Mouse (Mus musculus): ENCODE measurements around the gene Mrtfa. TPM values are rescaled to one million over a fixed set of nuclear protein-coding genes. Genes with fewer than 3 reads are reported as not detected.
A peak's percentile ranks its signal among the peaks of the same experiment; 100 is the strongest.

The Mrtfa gene
- polyA plus RNA-seq, 1 experiment = 18.4 TPM

- no peaks in the 10 kb centered on the region for H3K9me3 ChIP-seq (replicated peaks; ENCODE audit: control insufficient read depth, insufficient read depth, low read length, poor library complexity, severe bottlenecking)
- no peak overlapping the region for H3K4me3 ChIP-seq (ENCODE audit: low read depth, low read length)
- no peaks in the 10 kb centered on the region for H3K4me1 ChIP-seq (ENCODE audit: control insufficient read depth, insufficient read depth, low read length)
- no peaks in the 10 kb centered on the region for H3K36me3 ChIP-seq (ENCODE audit: control insufficient read depth, insufficient read depth, low read length, poor library complexity, severe bottlenecking)
- TF ChIP-seq CTCF (IDR thresholded peaks at IDR 0.05; ENCODE audit: low read depth, low read length) (no peak), EP300 (IDR thresholded peaks at IDR 0.05; ENCODE audit: insufficient read depth, low read depth, low read length) (no peak), POLR2A (IDR thresholded peaks at IDR 0.05; ENCODE audit: insufficient read depth, low read length) (no peak)
- H3K27me3 ChIP-seq (ENCODE audit: control insufficient read depth, insufficient read depth, low read length, poor library complexity, severe bottlenecking) = no peaks in the 10 kb centered on the region
- H3K9ac ChIP-seq (ENCODE audit: low read depth, poor library complexity, severe bottlenecking) = no peak overlapping the region
- no peak overlapping the region for H3K27ac ChIP-seq (ENCODE audit: insufficient read depth, low read length)
Measured at GRCm38 (mm10) chr15:81074543-81074942, 116.0 kb downstream of the Mrtfa start.

- H3K9me3 ChIP-seq (replicated peaks; ENCODE audit: control insufficient read depth, insufficient read depth, low read length, poor library complexity, severe bottlenecking) = no peaks in the 10 kb centered on the region
- no peak overlapping the region for H3K4me3 ChIP-seq (ENCODE audit: low read depth, low read length)
- H3K9ac ChIP-seq (ENCODE audit: low read depth, poor library complexity, severe bottlenecking) = no peak overlapping the region
- H3K27me3 ChIP-seq (ENCODE audit: control insufficient read depth, insufficient read depth, low read length, poor library complexity, severe bottlenecking) = no peaks in the 10 kb centered on the region
- no peaks in the 10 kb centered on the region for H3K36me3 ChIP-seq (ENCODE audit: control insufficient read depth, insufficient read depth, low read length, poor library complexity, severe bottlenecking)
- H3K27ac ChIP-seq (ENCODE audit: insufficient read depth, low read length) = no peak overlapping the region
- H3K4me1 ChIP-seq (ENCODE audit: control insufficient read depth, insufficient read depth, low read length) = no peaks in the 10 kb centered on the region
- TF ChIP-seq CTCF (IDR thresholded peaks at IDR 0.05; ENCODE audit: low read depth, low read length) (no peak), EP300 (IDR thresholded peaks at IDR 0.05; ENCODE audit: insufficient read depth, low read depth, low read length) (no peak), POLR2A (IDR thresholded peaks at IDR 0.05; ENCODE audit: insufficient read depth, low read length) (no peak)
Measured at GRCm38 (mm10) chr15:81073751-81074150, 116.8 kb downstream of the Mrtfa start.

GRCm38 (mm10) chr15:81072748-81073147, 117.8 kb downstream of the Mrtfa start:
- no peak overlapping the region for H3K9ac ChIP-seq (ENCODE audit: low read depth, poor library complexity, severe bottlenecking)
- no peaks in the 10 kb centered on the region for H3K36me3 ChIP-seq (ENCODE audit: control insufficient read depth, insufficient read depth, low read length, poor library complexity, severe bottlenecking)
- H3K4me3 ChIP-seq (ENCODE audit: low read depth, low read length) = no peak overlapping the region
- H3K4me1 ChIP-seq (ENCODE audit: control insufficient read depth, insufficient read depth, low read length) = no peaks in the 10 kb centered on the region
- no peaks in the 10 kb centered on the region for H3K9me3 ChIP-seq (replicated peaks; ENCODE audit: control insufficient read depth, insufficient read depth, low read length, poor library complexity, severe bottlenecking)
- H3K27ac ChIP-seq (ENCODE audit: insufficient read depth, low read length) = no peak overlapping the region
- no peaks in the 10 kb centered on the region for H3K27me3 ChIP-seq (ENCODE audit: control insufficient read depth, insufficient read depth, low read length, poor library complexity, severe bottlenecking)
- TF ChIP-seq CTCF (IDR thresholded peaks at IDR 0.05; ENCODE audit: low read depth, low read length) = peak; percentile 38
- TF ChIP-seq EP300 (IDR thresholded peaks at IDR 0.05; ENCODE audit: insufficient read depth, low read depth, low read length) = no peak

- H3K27me3 ChIP-seq (ENCODE audit: control insufficient read depth, insufficient read depth, low read length, poor library complexity, severe bottlenecking) = no peaks in the 10 kb centered on the region
- TF ChIP-seq POLR2A (IDR thresholded peaks at IDR 0.05; ENCODE audit: insufficient read depth, low read length) (no peak), EP300 (IDR thresholded peaks at IDR 0.05; ENCODE audit: insufficient read depth, low read depth, low read length) (no peak), CTCF (IDR thresholded peaks at IDR 0.05; ENCODE audit: low read depth, low read length) (no peak)
- H3K4me3 ChIP-seq (ENCODE audit: low read depth, low read length) = no peak overlapping the region
- H3K4me1 ChIP-seq (ENCODE audit: control insufficient read depth, insufficient read depth, low read length) = no peaks in the 10 kb centered on the region
- H3K27ac ChIP-seq (ENCODE audit: insufficient read depth, low read length) = no peak overlapping the region
- no peak overlapping the region for H3K9ac ChIP-seq (ENCODE audit: low read depth, poor library complexity, severe bottlenecking)
- H3K9me3 ChIP-seq (replicated peaks; ENCODE audit: control insufficient read depth, insufficient read depth, low read length, poor library complexity, severe bottlenecking) = no peaks in the 10 kb centered on the region
- H3K36me3 ChIP-seq (ENCODE audit: control insufficient read depth, insufficient read depth, low read length, poor library complexity, severe bottlenecking) = no peaks in the 10 kb centered on the region
Measured at GRCm38 (mm10) chr15:81070470-81070869, 120.1 kb downstream of the Mrtfa start.

- Histone ChIP-seq H3K36me3 (ENCODE audit: control insufficient read depth, insufficient read depth, low read length, poor library complexity, severe bottlenecking) (no peaks in the 10 kb centered on the region), H3K4me3 (ENCODE audit: low read depth, low read length) (no peak overlapping the region), H3K4me1 (ENCODE audit: control insufficient read depth, insufficient read depth, low read length) (no peaks in the 10 kb centered on the region), H3K9ac (ENCODE audit: low read depth, poor library complexity, severe bottlenecking) (no peak overlapping the region), H3K27ac (ENCODE audit: insufficient read depth, low read length) (no peak overlapping the region), H3K27me3 (ENCODE audit: control insufficient read depth, insufficient read depth, low read length, poor library complexity, severe bottlenecking) (no peaks in the 10 kb centered on the region), H3K9me3 (replicated peaks; ENCODE audit: control insufficient read depth, insufficient read depth, low read length, poor library complexity, severe bottlenecking) (no peaks in the 10 kb centered on the region)
- TF ChIP-seq EP300 (IDR thresholded peaks at IDR 0.05; ENCODE audit: insufficient read depth, low read depth, low read length) (no peak), POLR2A (IDR thresholded peaks at IDR 0.05; ENCODE audit: insufficient read depth, low read length) (no peak), CTCF (IDR thresholded peaks at IDR 0.05; ENCODE audit: low read depth, low read length) (no peak)
Measured at GRCm38 (mm10) chr15:81068641-81069381, 121.7 kb downstream of the Mrtfa start.

GRCm38 (mm10) chr15:81067761-81068160, 122.8 kb downstream of the Mrtfa start:
- no peak for TF ChIP-seq CTCF (IDR thresholded peaks at IDR 0.05; ENCODE audit: low read depth, low read length)
- TF ChIP-seq EP300 (IDR thresholded peaks at IDR 0.05; ENCODE audit: insufficient read depth, low read depth, low read length) = no peak
- TF ChIP-seq POLR2A (IDR thresholded peaks at IDR 0.05; ENCODE audit: insufficient read depth, low read length) = no peak
- no peak overlapping the region for H3K4me3 ChIP-seq (ENCODE audit: low read depth, low read length)
- H3K9ac ChIP-seq (ENCODE audit: low read depth, poor library complexity, severe bottlenecking) = no peak overlapping the region
- no peaks in the 10 kb centered on the region for H3K4me1 ChIP-seq (ENCODE audit: control insufficient read depth, insufficient read depth, low read length)
- H3K27ac ChIP-seq (ENCODE audit: insufficient read depth, low read length) = no peak overlapping the region
- no peaks in the 10 kb centered on the region for H3K27me3 ChIP-seq (ENCODE audit: control insufficient read depth, insufficient read depth, low read length, poor library complexity, severe bottlenecking)
- H3K9me3 ChIP-seq (replicated peaks; ENCODE audit: control insufficient read depth, insufficient read depth, low read length, poor library complexity, severe bottlenecking) = no peaks in the 10 kb centered on the region
- H3K36me3 ChIP-seq (ENCODE audit: control insufficient read depth, insufficient read depth, low read length, poor library complexity, severe bottlenecking) = no peaks in the 10 kb centered on the region

Data from ES-Bruce4 (cell line).